Mouse (Mus musculus): ENCODE measurements around the gene Ppp1r1a. TPM values are rescaled to one million over a fixed set of nuclear protein-coding genes. Genes with fewer than 3 reads are reported as not detected.

The Ppp1r1a gene
- polyA plus RNA-seq, 1 experiment from 2014 or later, result 6.3 TPM

DNA sequence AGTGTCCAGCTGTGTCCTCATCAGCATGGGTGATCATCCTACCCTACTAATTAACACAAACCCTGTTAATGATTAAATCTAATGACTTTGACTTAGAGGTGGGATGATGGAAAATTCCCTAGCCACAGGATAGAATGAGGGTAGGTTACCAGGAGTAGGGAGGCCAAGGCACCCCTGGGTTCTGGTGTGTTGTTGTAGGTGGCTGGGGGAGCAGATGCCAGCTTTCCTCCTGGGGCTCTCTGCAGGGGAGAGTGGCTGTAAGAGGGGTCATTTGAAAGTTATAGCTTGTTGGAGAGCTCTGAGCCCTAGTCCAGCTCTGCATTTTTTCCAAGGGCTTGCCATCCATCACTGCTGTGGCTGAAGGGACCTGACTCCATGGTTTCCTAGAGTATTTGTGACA lies 4.7 kb upstream of the Ppp1r1a start:
- no peaks in the 10 kb centered on the region for H3K4me1 ChIP-seq (ENCODE audit: insufficient read depth)
- no peak for DNase-seq
- no peaks in the 10 kb centered on the region for H3K9me3 ChIP-seq (ENCODE audit: low read depth, low read length)
- H3K9ac ChIP-seq, result no peak overlapping the region
- ATAC-seq (ENCODE audit: insufficient read depth), result no peak
- no peak overlapping the region for H3K4me2 ChIP-seq
- H3K27ac ChIP-seq (ENCODE audit: low read depth), result no peak overlapping the region
- peaks cover under 1% of the 10 kb centered on the region; the same call in 1 of the 2 replicates for H3K27me3 ChIP-seq (ENCODE audit: insufficient read depth, low read length)
- no peak for TF ChIP-seq CTCF (IDR thresholded peaks at IDR 0.05; ENCODE audit: low read depth)
- H3K36me3 ChIP-seq (ENCODE audit: insufficient read depth), result no peaks in the 10 kb centered on the region
- H3K4me3 ChIP-seq (ENCODE audit: low read depth, low read length), result no peak overlapping the region

DNA sequence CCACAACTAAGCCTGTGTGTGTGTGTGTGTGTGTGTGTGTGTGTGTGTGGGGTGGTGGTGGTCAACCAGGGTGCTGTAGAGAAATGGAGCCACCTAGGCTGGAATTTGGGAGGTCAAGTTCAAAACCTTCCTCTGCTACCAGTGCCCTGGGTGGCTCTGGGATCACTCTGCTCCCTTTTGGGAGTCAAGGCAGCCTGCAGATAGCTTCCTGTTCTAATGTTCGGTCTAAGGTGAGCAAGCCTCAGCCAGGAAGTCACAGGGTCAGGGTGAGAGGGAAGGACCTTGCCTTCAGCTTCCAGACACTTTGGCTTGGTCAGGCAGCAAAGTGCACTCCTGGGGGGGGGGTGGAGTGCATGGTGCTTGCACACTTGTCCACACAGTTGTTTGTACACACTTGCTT lies 2.8 kb upstream of the Ppp1r1a start:
- Histone ChIP-seq H3K36me3 (ENCODE audit: insufficient read depth) (no peaks in the 10 kb centered on the region), H3K4me3 (ENCODE audit: low read depth, low read length) (no peak overlapping the region), H3K27me3 (ENCODE audit: insufficient read depth, low read length) (peaks cover 11% of the 10 kb centered on the region), H3K27ac (ENCODE audit: low read depth) (no peak overlapping the region), H3K9ac (no peak overlapping the region), H3K4me2 (no peak overlapping the region), H3K9me3 (ENCODE audit: low read depth, low read length) (no peaks in the 10 kb centered on the region), H3K4me1 (ENCODE audit: insufficient read depth) (no peaks in the 10 kb centered on the region)
- TF ChIP-seq CTCF (IDR thresholded peaks at IDR 0.05; ENCODE audit: low read depth), result no peak
- ATAC-seq (ENCODE audit: insufficient read depth) (no peak), DNase-seq (no peak)
- 64% methylated on average over 1 of the region's 1 CpGs for WGBS

DNA sequence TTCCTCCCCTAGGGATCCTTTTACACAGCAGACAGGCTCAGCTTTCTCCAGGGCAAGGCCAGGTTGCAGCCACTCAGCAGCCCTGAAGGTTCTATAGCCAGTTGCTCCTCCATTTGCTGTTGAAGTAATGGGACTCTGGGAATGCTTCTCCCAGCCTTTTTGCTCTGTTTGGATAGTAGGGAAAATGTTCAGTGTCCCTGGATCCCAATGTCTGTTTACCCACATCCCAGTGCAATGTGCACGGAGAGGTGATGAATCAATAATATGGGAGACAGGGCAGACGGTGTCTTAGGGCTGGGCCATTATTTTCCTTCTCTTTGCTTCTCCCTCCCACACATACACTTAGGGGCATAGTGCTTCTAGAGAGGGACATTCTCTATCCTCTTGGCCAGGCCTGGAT lies 1.5 kb upstream of the Ppp1r1a start:
- ATAC-seq (ENCODE audit: insufficient read depth) (no peak), DNase-seq (no peak)
- Histone ChIP-seq H3K4me3 (ENCODE audit: low read depth, low read length) (no peak overlapping the region), H3K4me2 (no peak overlapping the region), H3K9me3 (ENCODE audit: low read depth, low read length) (no peaks in the 10 kb centered on the region), H3K36me3 (ENCODE audit: insufficient read depth) (no peaks in the 10 kb centered on the region), H3K4me1 (ENCODE audit: insufficient read depth) (no peaks in the 10 kb centered on the region), H3K9ac (no peak overlapping the region), H3K27ac (ENCODE audit: low read depth) (no peak overlapping the region), H3K27me3 (ENCODE audit: insufficient read depth, low read length) (peaks cover 11% of the 10 kb centered on the region)
- TF ChIP-seq CTCF (IDR thresholded peaks at IDR 0.05; ENCODE audit: low read depth), result no peak
- 47% methylated on average over 2 of the region's 2 CpGs for WGBS

DNA sequence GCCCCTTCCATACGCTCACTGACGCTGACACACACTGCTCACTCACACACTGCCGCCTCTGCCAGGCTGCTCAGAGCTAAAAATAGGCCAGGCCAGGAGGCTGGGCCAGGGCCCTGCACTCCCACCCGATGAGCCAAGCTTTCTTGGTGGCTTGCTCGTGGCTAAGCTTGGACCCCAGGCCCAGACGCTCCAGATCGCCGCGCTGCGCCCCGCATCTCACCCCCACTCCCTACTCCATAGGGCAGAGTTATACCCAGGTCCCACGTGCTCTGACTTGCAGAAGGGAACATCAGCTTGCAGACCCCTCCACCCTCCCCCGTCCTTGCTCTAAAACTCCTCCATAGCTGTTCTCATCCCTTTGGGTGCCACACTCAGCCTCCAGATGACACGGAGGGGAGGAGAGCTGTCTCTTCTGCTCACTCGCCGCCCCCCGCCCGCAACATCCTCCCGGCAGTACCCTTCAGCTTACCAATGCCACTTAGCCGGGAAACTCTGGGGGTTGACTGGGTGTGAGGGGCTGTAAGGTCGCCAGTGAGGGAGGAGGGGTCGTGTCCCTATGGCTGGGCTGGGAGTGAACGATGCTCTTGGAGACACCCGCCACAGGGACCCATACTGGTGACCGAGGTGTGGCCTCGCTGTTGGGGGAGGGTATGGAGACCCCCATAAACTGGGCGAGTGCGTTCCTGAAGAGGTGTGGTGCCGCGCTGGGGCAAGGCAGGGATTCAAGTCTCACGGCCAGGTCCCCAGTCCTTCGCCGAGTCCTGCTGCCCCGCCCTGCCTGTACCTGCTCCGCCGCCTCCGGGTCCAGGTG lies 587 bp downstream of the Ppp1r1a start:
- TF ChIP-seq CTCF (IDR thresholded peaks at IDR 0.05; ENCODE audit: low read depth), result no peak
- peak overlapping the region; percentile 60 for H3K4me3 ChIP-seq (ENCODE audit: low read depth, low read length)
- H3K27me3 ChIP-seq (ENCODE audit: insufficient read depth, low read length), result peaks cover 11% of the 10 kb centered on the region
- no peaks in the 10 kb centered on the region for H3K36me3 ChIP-seq (ENCODE audit: insufficient read depth)
- no peaks in the 10 kb centered on the region for H3K4me1 ChIP-seq (ENCODE audit: insufficient read depth)
- H3K9ac ChIP-seq, result peak overlapping the region; percentile 60
- ATAC-seq (ENCODE audit: insufficient read depth) (peak; percentile 48), DNase-seq (peak; percentile 37)
- peak overlapping the region; percentile 96 for H3K4me2 ChIP-seq
- WGBS, result under 1% methylated on average over 37 of the region's 37 CpGs
- no peaks in the 10 kb centered on the region for H3K9me3 ChIP-seq (ENCODE audit: low read depth, low read length)
- no peak overlapping the region; the same call in 1 of the 2 replicates for H3K27ac ChIP-seq (ENCODE audit: low read depth)

DNA sequence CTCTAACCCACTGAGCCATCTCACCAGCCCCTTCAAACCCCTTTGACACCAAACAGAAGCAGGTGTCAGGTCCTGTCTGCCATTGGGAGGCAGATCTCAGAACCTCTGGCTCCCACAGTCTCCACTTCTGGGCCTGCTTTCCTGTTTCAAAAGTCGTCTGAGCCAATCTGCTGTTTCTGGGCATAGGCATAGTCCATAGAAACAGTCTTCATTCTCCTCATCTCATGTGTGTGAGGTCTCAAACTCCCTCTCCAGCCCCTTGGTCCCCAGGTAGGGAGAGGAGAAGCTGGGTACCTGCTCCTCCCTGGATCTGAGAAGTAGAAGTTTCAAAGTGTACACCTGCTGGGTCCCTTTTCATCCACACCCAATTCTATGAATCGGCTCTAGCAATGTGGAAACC lies 1.3 kb downstream of the Ppp1r1a start:
- no peak overlapping the region for H3K4me3 ChIP-seq (ENCODE audit: low read depth, low read length)

DNA sequence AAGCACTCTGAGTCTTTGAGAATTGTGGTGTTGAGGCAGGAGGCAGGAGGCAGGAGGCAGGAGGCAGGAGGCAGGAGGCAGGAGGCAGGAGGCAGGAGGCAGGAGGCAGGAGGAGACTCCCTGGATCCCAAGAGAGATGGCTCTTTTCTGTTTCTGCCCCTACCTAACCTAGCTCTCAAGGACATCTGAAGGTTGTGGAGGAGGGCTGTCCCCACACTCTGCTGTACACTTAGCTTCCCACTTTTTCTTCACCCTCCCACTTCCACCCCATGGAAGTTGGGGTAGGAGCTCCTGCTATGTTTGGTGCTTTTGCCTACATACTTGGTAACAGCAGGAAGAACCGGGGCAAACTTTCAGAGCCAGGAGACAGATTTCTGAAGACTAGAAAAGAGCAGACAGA lies 2.0 kb downstream of the Ppp1r1a start:
- ATAC-seq (ENCODE audit: insufficient read depth), result no peak
- DNase-seq, result no peak
- no peak overlapping the region for H3K4me2 ChIP-seq
- H3K4me3 ChIP-seq (ENCODE audit: low read depth, low read length), result no peak overlapping the region
- H3K27ac ChIP-seq (ENCODE audit: low read depth), result no peak overlapping the region
- no peaks in the 10 kb centered on the region for H3K9me3 ChIP-seq (ENCODE audit: low read depth, low read length)
- WGBS, result 62% methylated on average over 1 of the region's 1 CpGs
- H3K4me1 ChIP-seq (ENCODE audit: insufficient read depth), result no peaks in the 10 kb centered on the region
- no peaks in the 10 kb centered on the region for H3K36me3 ChIP-seq (ENCODE audit: insufficient read depth)
- TF ChIP-seq CTCF (IDR thresholded peaks at IDR 0.05; ENCODE audit: low read depth), result no peak
- H3K9ac ChIP-seq, result no peak overlapping the region
- H3K27me3 ChIP-seq (ENCODE audit: insufficient read depth, low read length), result peaks cover 11% of the 10 kb centered on the region

More for the DNA sequence above, 1.3 kb downstream of the Ppp1r1a start:
- Histone ChIP-seq H3K9ac (no peak overlapping the region), H3K9me3 (ENCODE audit: low read depth, low read length) (no peaks in the 10 kb centered on the region), H3K27ac (ENCODE audit: low read depth) (no peak overlapping the region), H3K36me3 (ENCODE audit: insufficient read depth) (no peaks in the 10 kb centered on the region), H3K4me2 (peak overlapping the region; percentile 96), H3K27me3 (ENCODE audit: insufficient read depth, low read length) (peaks cover 11% of the 10 kb centered on the region), H3K4me1 (ENCODE audit: insufficient read depth) (no peaks in the 10 kb centered on the region)
- no peak for DNase-seq
- WGBS, result 29% methylated on average over 2 of the region's 2 CpGs
- no peak for TF ChIP-seq CTCF (IDR thresholded peaks at IDR 0.05; ENCODE audit: low read depth)
- no peak for ATAC-seq (ENCODE audit: insufficient read depth)

DNA sequence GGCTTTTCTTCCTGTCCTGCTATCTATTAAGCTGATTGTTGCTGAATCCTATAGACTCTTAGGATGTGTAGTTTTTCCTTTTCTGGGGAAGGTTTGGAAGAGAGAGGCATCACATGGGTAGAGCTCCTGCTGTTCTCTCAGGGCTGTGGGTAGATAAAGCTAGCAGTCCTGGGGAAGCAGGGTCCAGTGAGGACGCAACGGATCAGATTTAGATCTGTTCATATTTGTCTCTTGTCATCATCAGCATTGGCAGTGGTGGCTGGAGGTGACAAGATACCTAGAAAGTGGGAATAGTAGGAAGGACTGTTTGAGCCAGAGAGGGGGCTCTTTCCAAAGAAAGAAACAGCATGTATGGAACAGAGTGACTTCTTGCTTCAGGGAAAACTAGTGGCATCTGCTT lies 2.8 kb downstream of the Ppp1r1a start:
- WGBS, result 65% methylated on average over 2 of the region's 2 CpGs
- no peak for ATAC-seq (ENCODE audit: insufficient read depth)
- H3K27ac ChIP-seq (ENCODE audit: low read depth), result no peak overlapping the region
- no peak overlapping the region for H3K4me3 ChIP-seq (ENCODE audit: low read depth, low read length)
- peaks cover 11% of the 10 kb centered on the region for H3K27me3 ChIP-seq (ENCODE audit: insufficient read depth, low read length)
- H3K4me2 ChIP-seq, result no peak overlapping the region
- TF ChIP-seq CTCF (IDR thresholded peaks at IDR 0.05; ENCODE audit: low read depth), result no peak
- no peaks in the 10 kb centered on the region for H3K36me3 ChIP-seq (ENCODE audit: insufficient read depth)
- DNase-seq, result no peak
- no peak overlapping the region for H3K9ac ChIP-seq
- no peaks in the 10 kb centered on the region for H3K4me1 ChIP-seq (ENCODE audit: insufficient read depth)
- no peaks in the 10 kb centered on the region for H3K9me3 ChIP-seq (ENCODE audit: low read depth, low read length)
